Mouse (Mus musculus) ovary, postnatal 36 days (tissue): ENCODE measurements around the gene Scube2.
A peak's percentile ranks its signal among the peaks of the same experiment; 100 is the strongest.

ENCODE experiments used
- DNase-seq: peaks from one replicate; pipeline ENCODE4 v3.0.0; 2022; ENCODE audit warnings: low spot score, mixed read lengths

Scube2 gene

DNA sequence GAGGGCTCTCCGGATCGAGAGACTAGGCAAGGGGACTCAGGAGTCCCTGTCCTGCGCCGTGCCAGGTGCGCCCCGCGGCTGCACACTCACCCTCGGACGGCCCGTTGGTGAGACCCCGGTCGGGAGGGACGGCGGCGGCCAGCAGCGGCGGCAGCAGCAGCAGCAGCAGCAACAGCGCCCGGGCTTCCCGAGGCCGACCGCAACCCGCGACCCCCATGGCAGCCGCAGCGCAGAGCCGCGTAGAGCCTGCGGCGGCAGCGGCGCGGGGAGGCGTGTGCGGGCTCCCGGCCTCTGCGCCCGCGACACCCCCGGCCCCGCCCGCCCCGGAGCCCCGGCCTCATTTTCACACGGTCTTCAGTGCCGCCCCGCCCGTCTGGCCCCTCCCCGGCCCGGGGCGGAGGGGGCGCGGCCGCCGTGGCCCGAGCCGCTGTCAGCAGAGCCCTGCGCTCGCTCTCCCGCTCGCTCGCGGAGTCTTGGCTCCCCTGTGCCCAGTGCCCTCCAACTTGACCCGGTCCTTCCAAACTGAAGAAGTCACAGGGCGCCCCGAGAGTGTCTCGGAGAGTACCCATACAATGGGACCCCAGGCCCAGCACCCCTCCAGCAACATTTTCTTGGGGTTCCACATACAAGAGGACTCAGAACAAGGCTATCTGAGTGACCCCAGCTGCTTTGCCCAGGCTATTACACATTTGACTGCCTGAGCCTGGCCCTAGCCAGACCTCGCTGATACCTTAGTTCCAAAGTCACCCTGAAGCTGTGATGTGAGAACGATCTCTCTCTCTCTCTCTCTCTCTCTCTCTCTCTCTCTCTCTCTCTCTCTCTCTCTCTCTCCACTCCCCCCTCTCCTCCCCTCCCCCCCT, at the start of gene Scube2:
Gene Scube2 (minus strand): TSS at position 310 of the 860 bp plus-strand sequence.
- DNase-seq: peak; percentile 42

DNA sequence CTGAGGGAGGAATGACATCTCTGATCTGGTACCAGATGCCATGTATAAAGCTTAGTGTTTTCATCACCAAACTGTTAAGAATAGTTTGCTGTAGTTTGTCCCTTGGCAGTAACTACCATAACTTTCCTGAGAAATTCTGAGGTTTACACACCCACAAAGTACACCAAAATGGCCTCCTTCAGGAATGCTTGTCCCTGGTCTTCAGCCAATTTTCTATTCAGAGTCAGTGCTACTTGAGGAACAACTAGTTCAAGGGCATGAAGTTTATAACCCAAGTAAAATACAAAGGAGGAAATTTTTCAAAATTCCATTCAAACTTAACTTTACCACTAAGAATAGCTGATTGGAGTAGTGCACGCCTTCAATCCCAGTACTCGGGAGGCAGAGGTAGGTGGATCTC, 40.7 kb upstream of the Scube2 start:
- DNase-seq: no peak

DNA sequence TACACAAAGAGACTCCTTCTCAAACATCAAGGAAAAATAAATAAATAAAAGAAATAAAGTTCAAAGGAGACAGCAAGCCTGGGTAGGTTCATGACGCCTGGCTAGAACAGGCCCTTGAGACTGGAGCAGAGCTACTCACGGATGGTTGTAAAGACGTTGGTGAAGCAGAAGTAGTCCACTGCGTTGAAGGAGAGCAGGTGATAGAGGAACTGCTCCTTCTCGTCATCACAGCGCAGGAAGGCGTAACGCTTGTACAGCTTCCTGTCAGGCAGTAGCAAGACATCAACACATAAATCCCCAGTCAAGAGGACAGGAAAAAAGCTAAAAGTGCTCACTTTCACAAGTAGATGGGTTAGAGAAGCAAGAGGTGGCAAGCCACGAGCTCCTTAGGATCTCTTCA, 35.4 kb upstream of the Scube2 start:
- no peak for DNase-seq

DNA sequence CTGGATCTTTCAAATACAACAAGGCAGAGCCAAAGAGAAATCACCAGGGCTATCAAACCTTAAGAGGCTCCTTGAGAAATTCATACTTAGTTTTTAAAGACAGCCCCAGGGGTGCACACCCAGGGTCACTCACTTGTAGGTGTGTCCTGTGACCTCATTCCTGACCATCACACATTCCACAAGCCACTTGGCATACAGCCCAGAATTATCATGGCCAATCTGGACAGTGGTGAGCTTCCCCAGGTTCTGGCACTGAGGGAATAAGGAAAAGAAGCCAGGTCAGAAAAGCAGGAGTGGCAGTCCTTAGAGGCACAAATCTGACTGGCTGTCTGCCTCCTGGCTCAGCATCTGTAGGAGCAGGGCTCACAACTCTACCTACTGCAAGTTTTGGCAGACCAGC, 33.4 kb upstream of the Scube2 start:
- DNase-seq: no peak

DNA sequence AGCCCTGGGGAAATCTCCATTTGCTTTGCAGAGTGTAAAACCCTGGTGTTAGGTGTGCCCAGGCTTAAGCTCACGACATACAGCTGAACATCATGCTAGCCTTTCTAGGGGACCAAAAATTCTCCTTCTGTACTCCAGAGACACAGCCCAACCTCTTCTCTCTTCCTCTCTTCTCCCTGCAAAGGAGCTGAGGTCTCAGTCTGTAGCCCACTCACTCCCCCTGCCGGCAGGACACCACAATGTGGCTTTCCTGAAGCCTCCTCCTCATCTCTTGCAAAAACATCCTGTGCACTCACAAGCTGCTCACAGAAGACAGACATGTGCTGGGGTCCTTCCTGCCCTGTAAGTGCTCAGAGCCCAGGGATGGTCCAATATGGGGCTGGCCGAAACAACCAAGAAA, 27.1 kb upstream of the Scube2 start:
- peak; percentile 69 for DNase-seq

DNA sequence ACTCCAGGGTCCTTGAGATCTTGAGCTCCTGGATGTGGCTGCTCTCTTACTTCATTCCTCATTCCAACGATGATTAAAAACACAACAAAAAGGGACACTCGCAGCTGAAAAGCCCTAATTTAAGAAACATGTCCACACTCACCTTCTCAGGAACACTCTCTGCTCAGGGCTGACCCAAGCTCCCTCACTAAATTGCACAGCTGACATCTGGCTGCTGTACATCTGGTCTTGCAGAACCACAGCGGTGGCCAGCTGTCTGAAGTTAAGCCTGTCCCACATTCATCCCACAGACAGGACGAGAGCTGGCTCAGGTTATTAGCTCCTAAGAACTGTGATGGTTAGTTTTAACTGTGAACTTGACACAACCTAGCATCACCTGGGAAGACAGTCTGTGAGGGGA, 26.3 kb upstream of the Scube2 start:
- no peak for DNase-seq

DNA sequence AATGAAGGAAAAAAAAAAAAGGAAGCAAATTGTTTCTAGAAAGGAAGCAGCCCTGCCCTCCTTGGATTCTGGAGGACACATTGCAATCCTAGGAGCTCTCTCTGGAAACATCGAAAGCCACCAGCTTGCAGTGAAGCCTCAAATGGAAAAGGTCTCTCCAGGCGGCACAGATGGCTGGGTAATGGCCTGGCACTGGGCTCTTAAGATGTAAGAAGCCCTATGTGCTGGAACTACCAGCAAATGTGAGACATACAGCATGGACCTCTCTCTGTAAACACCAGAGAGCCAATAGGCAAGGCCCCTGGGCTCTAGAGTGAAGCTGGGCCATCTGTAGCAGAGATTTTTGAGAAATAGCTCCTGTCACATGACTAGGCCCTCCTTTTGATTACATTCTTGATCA, 24.8 kb upstream of the Scube2 start:
- DNase-seq: no peak

DNA sequence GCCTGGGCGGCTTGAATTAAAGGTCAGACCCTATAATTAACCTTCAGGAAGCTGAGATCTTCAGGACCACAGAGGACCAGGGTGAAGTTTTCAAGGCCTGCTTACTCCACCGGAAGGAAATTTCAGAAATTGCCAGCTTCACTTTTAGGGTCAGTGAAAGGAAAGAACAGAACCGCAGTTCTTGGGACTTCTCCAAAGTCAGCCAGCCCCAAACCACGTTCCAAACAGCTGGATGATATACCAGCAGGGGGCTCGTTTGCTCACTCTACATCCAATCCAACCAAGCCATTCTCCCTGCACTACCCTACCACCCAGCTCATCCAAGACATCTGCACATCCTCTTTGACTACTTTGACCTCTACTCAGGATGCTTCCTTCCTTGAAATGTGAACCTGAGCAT, 23.8 kb upstream of the Scube2 start:
- no peak for DNase-seq

DNA sequence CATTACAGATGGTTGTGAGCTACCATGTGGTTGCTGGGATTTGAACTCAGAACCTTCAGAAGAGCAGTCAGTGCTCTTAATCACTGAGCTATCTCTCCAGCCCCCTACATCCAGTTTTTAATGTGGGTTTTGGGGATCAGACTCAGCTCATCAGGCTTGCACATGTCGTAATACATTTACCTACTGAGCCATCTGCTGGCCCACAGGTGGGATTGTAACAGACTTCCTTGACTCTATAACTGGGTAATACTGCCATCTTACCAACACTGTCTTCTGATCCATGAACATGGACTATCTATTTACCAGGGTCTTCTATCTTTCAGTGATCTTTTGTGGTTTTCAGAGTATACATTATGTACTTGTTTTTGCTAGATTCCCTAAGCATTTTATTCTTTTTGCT, 20.8 kb upstream of the Scube2 start:
- DNase-seq: no peak

DNA sequence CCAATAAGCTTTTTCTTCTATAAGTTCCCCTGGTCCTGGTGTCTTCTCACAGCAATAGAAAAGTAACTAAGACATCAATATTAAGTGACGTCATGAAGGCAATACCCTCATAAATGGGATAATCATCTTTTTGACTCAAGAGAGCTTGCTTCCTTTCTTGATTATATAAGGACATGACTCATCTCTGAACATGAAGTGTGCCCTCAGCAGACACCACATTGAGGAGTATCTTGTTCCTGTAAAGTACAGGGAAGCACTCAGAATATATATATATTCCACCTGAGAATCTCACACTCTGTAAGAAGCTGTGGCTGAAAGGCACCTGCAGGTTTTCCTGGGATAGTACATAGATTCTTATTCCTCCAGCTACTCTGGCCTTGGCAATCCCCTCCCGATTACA, 17.1 kb upstream of the Scube2 start:
- no peak for DNase-seq

DNA sequence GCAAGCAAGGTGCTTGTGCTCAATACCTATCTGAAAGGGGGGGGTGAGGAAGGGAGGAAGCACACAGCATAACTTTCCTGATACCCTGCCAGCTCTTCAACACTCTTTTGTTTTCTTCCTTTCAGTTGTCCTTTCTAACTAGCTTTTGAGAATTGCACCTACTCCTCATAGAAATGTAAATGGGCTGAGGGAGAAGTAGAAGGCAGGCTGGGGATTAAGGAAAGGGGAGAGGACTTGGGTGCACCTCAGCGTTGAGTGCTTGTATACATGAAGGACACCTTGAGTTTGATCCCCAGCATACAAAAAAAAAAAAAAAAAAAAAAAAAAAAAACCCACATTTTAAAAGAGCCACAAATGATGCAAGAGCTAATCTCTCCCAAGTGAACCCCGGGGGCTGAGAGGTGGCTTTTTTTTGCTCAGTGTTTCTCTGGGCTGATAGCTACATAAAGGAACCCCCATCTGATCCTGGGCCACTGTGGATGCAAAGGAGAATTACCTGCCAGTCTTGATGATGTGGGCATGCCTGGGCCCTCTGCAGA, 16.2 kb upstream of the Scube2 start:
- no peak for DNase-seq

DNA sequence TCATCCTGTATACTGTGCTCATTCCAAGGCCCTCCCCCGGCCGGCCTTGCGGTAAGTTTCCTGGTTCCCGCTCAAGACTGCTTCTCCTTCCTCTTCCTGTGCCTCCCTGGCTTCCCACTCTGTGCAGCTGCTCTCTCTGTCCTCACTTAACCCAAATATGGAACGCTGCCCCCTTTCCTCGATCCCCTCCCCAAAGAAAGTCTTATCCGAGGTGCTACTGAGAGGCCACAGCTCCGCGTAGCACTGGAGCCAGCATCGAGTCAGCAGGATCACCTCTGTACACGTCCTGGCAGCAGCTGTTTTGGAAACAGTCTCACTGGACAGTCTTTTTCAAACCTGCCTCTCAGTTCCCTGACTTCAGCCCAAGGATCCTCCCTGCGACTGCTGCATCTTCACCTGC, 13.7 kb upstream of the Scube2 start:
- DNase-seq: no peak

DNA sequence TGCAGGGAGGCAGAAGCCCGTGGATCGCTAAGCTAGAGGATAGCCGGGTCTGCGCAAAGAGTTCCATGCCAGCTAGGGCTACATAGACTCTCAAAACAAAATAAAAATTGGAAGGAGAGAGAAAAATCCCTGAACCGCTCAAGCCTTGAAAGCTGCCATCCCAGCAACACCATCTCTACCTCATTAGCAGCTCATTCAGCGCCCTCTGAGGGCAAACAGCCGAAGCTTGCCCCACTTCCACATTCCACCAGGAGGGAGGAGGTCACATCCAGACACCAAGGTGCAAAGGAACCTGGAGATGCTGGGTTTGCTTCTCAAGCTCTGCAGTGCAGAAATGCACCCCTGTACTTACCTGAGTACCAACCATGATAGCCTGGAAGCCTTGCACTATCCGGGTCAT, 10.6 kb upstream of the Scube2 start:
- DNase-seq: no peak

DNA sequence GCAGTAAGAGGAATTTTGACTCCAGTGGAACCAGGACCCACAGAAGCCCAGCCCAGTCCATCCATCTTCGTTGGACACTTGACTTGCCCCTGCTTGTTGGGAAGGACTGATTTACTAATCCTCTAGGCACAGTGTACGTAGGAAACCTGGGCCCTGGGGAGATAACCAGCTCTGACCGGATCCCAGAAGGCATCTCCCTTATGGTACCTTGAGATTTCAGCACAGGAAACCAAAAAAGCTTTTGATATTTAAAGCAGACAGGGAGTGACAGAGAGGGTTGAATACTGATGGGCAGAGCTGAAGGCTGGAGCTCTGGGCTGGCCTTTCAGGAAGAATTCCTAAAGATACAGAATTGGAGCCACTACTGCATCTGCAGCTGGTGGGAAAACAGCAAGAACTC, 10.1 kb upstream of the Scube2 start:
- no peak for DNase-seq

DNA sequence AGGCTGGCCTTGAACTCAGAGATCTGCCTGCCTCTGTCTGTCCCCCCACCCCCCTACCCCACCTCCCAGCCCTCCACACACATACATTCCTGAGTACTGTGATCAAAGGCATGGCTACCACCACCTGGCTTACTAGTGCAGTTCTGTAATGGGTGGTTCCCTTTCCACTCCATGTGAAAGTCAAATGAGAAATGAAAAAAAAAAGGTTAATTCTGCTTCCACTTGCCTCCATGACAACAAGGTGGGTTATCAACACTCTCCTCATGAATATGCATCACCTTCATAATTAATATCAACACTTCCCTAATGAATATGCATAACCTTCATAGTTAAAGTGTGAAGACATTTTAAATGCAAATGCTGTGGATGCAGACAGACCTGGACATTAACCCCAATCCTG, 9.6 kb upstream of the Scube2 start:
- no peak for DNase-seq

DNA sequence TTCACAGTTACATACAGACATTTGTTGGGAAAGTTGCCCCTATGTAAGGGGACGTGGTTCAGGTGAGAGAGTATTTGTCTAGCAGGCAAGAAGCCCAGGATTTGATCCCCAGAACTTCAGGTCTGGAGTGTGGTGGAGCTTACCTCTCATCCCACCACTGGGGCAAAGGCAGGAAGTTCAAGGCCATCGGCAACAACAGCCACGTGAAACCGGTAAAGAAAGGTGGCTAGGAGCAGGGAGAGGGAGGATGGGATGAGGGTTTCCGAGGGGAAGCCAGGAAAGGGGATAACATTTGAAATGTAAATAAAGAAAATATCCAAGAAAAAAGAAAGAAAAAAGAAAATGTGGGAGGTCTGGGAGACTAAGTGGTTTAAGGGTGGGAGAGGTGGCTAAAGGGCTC, 7.7 kb upstream of the Scube2 start:
- no peak for DNase-seq

DNA sequence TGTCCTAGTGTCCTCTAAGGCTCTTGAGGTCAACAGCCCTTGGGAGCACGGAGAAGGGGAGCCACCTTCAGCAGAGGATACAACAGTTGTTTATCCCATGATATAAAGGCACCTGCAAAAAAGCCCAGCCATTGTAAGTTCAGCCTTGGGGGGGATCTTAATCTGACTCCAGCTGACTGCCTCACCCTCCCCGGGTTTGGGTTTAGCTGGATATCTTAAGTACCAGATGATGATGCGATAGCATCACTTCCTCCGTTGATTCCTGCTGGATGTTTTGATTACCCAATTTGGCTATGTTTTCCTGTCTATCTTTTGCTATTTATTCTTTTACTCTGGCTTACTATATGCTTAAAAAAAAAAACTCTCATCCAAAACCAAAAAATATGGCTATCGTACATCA, 5.8 kb upstream of the Scube2 start:
- DNase-seq: no peak

DNA sequence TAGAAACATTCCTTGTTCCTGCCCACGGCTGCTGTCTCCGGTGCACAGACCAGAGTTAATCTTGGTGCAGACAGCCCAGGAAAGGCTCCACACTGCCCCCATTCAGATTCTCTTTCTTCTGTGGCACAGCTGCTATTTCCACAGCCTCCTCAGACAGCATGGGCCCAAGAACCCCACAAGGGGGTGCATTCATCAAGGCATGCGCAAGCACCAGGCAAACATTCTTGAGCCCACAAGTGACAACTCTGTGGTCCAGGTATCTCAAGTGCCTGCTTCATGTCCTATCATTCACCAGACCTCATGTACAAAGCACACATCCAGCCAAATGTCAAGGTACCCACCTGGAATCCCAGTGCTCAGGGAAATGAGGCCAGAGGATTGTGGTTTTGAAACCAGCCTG, 3.0 kb upstream of the Scube2 start:
- no peak for DNase-seq

DNA sequence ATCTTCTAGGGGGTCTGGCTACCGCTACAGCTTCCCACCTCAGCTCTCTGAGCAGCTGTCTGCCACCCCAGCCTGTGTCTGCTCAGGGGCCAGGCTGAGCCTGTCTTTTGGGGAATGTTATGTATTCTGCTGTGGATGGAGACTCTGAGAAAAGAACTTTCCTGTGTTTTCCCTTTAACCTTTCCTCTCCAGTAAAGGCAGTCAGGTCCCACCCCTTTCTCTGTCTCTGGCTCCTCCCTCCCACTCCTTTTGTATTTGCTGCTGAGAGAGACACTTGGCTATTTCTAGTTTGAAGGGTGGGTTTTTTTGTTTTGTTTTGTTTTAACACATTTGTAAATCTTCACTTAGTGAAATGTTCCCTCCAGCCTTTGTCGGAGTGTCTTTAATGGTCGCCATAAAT, 1.2 kb upstream of the Scube2 start:
- no peak for DNase-seq

DNA sequence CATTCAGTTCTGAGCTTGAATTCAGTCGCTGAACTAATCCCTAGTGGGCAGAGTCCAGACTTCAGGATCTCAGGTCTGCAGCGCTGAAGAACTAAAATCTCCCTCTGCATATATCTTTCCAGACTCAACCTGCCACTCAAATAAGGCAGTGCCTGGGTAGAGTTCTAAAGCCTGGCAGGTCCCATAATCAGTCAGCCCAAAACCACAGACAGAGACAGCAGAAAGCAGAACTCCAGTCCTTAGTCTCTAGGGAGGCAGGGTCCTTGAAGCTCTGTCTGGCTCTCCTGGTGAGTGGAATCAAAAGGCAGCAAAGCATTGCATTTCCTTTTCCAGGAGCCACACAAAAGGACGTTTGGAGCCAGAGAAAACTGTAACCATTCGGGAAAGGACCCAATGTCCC, 1.9 kb downstream of the Scube2 start:
- DNase-seq: no peak

DNA sequence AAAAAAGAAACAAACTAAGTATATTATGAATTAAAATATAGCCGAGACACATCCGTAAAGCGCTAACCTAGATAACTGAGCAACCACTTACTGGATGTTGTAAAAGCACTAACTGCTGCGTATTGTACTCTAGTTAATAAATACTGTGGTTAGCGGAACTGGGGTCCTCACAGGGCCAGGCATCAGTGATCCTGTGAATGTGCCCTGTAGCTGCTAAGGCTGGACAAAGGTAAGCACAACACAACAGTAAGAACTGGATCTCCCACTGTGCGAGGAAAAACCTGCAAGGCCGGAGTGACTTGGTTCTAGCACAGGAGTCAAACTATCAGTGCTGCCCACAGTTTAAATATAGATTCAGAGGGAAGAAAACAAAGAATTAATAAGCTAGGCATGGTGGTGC, 5.3 kb downstream of the Scube2 start:
- DNase-seq: no peak

DNA sequence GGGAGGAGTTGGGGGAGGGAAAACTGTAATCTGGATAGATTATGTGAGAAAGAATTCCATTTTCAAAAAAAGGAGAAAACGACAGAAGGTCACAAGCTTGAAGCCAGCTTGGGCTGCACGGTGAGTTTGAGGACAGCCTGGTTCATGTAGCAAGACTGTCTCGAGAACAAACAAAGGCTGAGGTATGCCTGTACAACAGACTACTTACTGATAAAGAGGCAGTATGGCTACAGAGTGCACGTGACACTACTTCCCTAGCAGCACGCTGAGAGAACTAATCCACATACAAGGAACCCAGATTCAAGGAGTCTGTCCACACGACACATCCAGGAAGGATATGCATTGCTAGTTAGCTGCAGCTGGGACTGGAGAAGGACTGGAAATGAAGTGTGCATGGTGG, 6.1 kb downstream of the Scube2 start:
- no peak for DNase-seq

DNA sequence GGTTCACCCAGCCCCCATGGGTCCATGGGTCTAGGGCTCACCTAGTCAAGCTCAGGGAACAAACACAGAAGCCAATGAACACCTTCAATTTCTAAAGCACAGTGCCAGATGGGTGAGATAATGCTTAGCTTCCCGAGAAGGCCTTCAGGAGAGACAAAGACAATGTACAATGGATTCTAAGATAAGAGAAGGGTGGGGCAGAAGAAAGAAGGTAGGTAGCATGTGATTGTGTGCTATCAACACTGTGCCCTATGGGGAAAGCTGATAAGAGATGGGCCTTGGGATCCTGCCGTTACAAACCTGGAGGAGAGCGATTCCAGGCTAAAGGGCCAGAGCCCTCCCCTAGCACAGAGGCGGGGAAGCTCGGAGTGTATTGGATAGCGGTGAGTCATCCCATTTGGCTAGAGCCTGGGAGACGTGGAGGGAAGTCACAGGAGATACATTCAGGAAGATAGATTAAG, 12.7 kb downstream of the Scube2 start:
- DNase-seq: no peak

DNA sequence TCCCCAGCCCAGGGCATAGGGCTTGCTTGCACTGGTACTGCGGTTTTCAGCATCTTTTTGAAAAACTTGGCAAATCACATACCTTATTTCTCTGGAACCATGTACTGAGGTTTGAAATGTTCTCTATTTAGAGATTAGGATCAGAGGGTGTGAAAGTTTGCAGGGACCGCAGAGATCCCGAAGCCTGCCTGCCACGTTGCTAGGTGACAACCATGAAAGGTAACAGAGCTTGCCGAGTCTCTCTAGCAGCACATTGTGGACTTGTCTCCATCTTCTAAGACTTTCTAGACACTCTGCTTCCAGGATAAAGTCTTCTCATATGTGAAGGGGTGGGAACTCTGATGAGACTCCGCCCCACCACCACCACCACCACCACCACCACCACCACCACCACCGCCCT, 13.5 kb downstream of the Scube2 start:
- no peak for DNase-seq
